Mouse (Mus musculus): ENCODE data around the gene Srm. TPM values are rescaled to one million over a fixed set of nuclear protein-coding genes. Genes with fewer than 3 reads are reported as not detected.

Srm gene
- 48.4 and 51.9 TPM in 2 replicates for polyA plus RNA-seq (2012; rRNA removed)

DNA sequence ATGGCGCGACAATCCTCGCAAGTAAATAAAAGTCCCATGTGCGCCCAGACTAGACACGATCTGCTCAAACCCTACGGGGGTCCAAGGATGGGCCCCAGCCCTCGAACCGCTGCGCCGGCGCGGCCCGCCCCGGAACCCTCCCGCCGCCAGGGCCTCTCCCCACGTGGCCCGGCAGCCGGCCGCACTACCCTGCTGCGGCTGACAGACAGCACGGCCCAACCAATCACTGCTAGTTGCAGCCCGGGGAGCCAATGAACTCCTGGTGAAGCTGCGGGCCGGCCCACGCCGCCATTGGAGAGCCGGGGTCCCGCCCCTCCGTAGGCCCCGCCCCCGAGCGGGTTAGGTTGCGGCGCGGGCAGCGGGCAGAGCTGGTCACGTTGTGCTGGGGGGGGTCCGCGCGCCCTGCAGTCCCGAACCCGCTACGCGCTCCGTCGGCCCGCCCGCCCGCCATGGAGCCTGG lies at the start of gene Srm:
Srm (plus strand) TSS at position 333 of the 460 bp plus-strand sequence.
- DNase-seq (ENCODE audit: low spot score), result peak; percentile 93

DNA sequence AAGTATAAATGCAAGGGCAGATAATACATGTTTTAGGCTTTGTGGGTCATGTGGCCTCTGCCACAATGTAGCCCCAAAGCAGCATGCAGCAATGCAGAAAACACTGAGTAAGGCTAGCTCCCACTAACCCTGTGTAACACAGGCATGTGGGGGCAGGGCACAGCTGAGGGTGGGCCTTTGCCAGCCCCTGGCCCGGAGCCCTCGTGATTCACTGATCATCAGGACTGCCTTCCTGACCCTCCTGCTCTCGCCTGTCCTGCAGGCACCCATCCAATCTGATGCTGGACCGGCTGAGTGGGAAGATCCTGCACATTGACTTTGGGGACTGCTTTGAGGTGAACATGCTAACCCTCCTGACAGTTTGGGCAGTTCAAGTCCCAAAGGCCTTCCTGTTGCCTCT lies 42.2 kb upstream of the Srm start:
- no peak for DNase-seq (ENCODE audit: low spot score)

DNA sequence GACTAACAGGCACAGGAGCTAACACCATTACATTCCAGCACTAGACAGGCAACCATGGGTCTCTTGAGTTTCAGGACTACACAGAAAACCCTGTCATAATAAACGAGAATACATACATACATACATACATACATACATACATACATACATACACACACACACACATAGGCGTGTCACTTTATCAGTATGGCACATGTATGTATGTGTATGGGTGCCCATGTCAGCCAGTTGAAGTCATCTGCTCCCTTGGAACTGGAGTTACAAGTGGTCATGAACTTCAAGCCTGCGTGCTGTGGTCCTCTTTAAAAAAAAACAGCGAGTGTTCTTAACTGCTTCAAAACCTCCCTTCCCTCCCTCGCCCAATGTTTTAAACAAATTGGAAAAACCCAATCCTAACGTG lies 33.5 kb upstream of the Srm start:
- DNase-seq (ENCODE audit: low spot score), result no peak

DNA sequence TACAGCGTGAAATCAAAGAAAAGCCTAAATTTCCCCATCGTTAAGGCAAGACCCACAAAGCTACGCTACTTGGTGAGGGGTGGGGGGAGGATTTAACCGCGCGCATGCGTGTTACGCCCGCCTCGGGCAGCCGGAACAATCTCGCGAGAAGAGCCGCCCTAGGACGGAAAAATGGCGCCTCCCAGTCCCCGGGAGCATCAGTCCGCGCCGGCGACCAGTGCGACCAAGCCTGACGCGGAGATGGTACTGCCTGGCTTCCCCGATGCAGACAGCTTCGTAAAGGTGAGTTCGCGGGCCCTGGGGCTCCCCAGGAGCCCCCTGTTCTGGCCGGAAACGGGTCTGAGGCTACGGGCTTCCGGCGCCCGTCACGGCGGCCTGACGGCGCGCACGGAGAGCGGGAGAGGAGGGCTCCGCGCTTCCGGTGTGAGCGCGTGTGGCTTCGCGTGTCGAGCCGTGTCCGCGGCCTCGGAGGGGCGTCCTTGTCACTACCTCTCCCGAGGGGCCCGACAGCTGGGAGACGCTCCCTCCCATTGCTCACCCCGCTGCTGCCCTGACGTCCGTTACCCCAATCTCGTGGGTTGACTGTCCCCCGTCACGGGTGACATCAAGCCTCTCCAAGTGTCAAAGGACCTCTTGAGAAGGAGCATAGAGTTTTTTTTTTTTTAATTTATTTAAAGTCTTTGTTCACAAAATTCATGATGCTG lies 32.9 kb upstream of the Srm start, which contains the start of gene Exosc10:
Exosc10 (plus strand) TSS at position 133 of the 704 bp plus-strand sequence.
- DNase-seq (ENCODE audit: low spot score), result peak; percentile 85

DNA sequence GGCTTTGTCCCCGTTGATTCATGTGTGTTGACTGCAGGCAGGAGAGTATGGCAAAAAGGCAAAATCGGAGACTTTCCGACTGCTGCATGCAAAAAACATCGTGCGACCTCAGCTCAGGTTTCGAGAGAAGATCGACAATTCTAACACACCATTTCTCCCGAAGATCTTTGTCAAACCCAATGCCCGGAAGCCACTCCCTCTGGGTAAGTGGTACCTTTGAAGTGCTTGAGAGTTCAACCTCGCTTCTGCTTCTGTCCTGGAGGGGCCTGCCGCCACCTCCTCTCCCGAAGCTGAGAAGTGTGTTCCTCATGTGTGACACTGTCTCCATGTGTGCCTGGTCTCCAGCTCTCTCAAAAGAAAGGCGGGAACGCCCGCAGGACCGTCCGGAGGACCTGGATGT lies 28.6 kb upstream of the Srm start:
- DNase-seq (ENCODE audit: low spot score), result no peak

DNA sequence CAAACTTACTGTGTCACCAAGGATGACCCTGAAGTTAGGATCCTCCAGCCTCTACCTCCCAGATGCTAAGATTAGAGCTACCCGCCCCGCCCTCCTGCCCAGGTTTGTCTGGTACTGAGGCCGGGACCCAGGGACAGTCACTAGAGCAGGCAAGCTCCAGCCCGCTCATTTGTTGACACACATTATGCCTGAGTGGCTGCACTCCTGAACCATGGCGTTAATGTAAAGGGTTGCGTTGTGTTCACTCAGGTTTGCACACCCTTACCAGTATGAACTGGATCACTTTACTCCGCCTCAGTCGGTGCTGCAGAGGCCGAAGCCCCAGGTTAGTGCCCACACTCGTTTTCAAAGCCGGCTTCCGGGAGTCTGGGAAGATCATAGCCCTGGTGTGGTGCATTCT lies 27.7 kb upstream of the Srm start:
- peak; percentile 34 for DNase-seq (ENCODE audit: low spot score)

DNA sequence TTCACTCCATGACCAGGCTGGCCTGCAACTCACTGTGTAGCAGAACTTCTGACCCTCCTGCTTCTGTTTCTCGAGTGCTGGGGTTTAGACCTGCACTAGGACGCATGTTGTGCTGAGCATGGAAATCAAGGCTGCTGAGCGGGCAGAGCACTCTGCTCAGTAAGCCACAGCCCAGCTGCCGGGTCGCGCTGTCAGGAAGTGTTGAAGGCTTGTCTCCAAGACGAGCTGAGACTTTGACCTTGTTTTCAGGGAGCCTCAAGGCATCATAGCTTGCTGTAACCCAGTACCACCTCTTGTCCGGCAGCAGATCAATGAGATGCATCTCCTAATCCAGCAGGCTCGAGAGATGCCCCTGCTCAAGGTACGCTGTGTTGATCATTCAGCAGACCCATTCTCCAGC lies 21.2 kb upstream of the Srm start:
- no peak for DNase-seq (ENCODE audit: low spot score)

DNA sequence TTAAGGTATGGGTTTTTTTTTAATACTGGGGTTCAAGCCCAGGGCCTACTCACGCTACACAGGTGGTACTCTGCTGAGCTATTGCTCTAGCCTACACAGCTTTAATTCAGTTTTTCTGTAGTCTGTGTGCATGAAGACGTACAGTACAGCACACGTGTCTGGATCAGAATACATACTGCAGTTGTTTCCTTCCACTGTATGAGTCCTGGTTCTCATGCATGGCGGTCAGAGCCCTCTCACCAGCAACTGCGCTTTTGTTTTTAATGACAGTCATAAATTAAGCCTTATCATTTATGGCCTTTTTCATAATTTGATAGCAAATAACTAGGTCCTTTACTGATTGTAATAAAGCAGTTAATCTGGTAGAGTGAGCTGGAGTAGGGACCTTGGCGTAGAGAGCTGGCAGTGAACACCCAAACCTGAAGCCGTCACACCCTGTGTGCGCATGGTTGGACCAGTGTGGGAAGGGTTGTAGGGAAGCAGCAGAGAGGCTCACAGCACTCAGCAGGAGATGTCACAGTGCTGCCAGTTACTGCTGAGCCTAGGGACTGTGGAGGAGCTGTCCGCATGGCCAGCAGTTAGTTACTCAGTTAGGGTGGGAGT lies 20.5 kb upstream of the Srm start:
- no peak for DNase-seq (ENCODE audit: low spot score)

DNA sequence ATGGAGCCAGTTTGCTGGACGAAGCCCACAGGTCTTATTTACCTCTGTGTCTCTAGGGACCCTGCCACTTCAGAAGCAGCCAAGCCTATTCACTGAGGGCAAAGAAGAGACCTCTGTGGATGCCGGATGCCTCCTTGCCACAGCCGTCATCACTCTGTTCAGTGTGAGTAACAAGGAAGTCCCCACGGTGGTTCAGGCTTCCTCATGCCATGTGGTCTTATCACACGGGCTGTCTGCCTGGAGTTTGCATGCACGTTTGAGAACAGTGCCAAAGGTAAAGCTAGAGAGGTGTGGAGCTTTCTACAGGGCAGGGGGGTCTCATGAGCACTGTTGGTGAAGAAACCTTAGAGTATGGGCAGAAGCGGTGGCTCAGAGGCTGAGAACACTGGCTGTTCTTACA lies 18.1 kb upstream of the Srm start:
- no peak for DNase-seq (ENCODE audit: low spot score)

DNA sequence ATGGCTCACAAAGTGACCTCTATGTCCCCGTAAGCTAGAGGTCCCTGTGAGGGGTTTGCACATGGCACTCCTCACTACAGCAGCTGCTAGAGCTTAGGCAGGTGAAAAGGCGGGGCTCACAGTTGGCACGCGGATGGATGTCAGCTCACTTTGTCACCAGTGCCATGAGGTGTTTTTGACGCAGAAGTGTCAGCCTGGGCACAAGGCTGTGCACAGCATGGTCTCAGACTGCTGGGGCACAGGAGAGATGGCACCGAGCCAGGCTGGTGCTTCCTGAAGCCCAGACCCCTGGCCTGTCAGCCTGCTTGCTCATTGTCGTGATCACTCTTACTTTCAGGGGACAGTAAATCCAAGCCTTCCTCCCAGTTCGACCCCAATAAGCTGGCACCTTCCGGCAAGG lies 10.5 kb upstream of the Srm start:
- DNase-seq (ENCODE audit: low spot score), result no peak

DNA sequence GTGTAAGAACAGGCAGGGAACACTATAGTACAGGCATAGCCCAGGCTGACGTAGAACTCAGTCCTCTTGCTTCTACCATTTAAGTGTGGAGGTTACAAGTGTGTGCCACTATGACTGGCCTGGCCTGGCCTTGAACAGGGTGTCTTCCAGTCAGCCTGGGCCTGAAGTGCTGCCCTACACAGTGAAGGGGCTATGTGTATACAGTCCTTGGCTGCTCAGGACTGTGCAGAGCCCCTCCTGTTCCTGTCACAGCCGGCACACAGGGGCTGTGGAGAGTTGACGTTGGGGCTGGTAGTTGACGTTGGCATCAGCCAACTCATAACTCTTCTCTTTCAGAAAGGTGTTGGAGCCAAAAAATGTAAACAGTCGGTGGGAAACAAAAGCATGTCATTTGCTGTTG lies 9.9 kb upstream of the Srm start:
- no peak for DNase-seq (ENCODE audit: low spot score)

DNA sequence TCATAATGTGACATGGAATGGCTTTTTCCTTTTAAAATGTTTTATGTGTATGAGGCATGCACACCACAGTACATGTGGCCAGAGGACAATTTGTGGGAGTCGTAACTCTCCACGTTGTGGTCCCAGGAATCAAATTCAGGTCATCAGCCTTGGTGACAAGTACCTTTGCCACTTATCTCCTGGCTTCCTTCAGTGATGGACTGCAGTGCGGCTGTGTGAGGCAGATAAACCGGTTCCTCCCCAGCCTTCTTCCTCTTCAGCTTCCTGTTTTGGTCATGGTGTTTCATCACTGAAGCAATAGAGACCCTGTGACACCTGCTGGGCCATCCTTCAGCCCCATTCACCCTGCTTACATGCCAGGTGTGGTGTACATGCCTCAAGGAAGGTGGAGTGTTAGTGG lies 8.0 kb upstream of the Srm start:
- DNase-seq (ENCODE audit: low spot score), result no peak

DNA sequence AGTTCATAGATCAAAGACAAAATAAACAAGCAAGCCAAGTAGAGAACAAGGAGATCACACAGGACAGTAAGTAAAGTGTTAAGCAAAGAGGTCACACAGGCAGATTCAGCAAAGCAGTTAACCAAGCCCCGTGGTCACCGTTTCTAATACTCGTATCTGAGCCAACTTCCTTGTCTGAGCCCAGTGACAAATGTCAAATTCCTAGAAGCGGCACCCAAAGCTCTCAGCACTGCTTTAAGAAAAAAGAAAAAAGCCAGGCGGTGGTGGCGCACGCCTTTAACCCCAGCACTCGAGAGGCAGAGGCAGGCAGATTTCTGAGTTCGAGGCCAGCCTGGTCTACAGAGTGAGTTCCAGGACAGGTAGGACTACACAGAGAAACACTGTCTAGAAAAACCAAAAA lies 4.7 kb upstream of the Srm start:
- DNase-seq (ENCODE audit: low spot score), result no peak

DNA sequence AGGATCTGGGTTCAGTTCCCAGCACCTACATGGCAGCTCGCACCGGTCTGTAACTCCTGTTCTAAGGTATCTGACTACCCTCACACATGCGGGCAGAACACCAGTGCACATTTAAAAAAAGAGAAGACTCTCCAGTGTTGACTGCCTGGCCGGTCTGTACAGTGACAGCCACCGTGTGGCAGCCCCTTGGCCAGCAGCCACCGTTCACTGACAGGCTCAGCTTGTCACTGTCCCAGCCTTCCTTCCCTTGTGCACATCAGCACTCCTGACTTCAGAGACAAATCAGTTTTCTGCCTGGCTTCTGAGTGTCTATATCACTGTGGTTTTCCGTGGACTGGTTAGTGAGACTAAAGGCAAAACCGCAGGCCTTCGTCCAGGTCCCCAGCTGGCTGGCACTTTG lies 2.5 kb upstream of the Srm start:
- no peak for DNase-seq (ENCODE audit: low spot score)

DNA sequence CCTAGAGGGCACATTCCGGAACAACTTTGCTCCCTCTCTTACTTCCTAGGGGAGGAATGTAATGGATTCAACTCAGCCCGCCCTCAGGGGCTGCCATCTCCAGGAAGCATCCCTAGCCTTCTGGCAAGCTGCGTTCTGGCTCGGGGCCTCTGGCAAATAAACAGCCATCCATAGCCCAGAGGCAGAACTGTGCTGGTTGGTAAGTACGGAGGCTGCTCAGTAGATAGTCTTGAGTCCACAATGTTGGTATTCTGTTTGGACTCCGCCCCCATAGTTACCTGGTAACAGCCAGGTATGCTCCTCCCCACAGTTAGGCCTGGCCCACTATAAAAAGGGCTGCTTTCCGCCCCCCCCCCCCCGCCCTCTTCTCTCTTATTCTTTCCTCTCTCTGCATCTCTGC lies 1.7 kb upstream of the Srm start:
- DNase-seq (ENCODE audit: low spot score), result no peak

DNA sequence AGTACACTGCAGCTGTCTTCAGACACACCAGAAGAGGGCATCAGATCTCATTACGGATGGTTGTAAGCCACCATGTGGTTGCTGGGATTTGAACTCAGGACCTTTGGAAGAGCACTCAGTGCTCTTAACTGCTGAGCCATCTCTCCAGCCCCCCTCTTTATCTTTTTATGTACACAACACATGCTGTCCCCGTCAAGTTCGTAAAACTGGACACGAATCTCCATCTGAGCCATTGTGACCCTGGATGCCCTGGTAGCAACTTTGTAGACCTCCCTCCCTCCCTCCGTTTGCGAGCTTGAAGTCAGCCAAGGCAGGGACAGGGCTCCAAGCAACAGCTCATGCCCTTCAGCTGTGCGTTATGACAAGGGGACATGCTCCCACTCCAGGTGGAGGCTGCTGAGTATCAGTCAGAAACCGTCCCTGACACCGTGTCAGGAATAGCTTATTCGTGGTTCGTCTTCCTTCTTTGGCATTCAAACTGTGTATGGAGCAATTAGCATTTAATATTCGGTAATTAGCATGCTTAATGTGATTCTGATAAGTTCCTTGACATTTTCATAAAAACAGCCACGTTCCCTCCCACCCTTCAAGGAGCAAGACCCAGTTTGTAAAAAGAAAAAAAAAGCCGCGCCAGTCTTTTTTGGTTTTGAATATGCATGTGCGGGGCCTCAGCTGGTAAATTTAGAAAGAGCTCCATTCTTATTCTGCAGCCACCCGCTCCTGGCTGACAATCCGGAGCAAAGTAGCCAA lies 707 bp upstream of the Srm start:
- no peak for DNase-seq (ENCODE audit: low spot score)

DNA sequence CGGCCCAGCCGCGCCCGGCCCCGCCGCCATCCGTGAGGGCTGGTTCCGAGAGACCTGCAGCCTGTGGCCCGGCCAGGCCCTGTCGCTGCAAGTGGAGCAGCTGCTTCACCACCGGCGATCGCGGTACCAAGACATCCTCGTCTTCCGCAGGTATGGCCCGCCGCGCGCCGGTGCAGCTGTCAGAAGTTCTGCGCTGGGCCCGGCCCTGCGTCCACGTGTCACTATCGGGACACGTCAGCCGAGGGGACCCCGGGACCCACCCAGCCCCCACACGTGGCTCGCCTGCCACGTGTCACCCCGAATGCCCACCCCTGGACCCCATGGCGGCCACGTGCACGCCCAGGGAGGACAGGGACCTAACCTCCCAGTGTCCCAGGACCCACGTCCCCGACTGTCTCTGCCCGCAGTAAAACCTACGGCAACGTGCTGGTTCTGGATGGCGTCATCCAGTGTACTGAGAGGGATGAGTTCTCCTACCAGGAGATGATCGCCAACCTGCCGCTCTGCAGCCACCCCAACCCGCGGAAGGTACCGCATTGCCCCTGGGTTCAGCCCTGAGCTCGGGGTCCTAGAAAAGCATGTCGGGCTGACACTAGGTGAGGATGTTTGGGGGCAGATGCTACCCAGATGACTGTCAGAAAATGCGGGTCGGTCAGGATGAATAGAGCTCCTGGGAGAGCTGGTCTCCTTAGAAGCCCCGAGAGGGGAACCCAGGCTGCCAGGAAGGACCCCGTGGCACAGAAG lies 506 bp downstream of the Srm start:
- no peak for DNase-seq (ENCODE audit: low spot score)

DNA sequence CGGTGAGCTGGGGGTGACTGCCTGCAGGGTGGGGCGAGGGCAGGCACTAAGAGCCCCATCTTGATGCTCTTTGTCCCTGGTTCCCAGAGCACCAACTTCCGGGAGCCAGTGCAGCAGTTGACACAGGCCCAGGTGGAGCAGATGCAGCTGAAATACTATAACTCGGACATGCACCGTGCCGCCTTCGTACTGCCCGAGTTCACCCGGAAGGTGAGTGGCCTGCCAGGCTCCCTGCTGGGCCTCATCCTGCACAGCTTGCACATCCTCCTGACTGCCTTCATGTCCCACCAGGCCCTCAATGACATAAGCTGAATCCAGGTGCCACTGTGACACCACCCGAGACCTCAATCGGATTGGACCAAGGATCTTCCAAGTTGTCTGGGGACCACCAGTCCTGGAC lies 2.7 kb downstream of the Srm start:
- DNase-seq (ENCODE audit: low spot score), result no peak

DNA sequence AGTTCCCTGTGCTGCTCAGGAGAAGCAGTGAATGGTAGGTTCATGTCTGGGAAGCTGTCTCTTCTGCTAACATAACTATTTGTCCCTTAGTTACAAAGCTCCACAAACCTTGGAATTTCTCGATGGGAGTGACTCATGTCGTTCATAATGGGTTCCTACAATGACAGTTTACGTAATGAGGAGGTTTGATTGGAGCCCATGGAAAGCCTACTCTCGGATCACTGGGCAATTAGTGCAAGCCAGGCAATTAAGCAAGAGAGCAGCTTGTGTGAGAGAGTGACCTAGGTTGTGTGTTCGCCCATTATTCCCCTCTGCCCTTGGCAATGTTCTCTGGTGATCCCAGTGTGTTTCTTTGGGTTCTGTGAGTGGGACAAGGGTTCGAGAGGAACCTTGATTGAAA lies 4.6 kb downstream of the Srm start:
- DNase-seq (ENCODE audit: low spot score), result no peak

DNA sequence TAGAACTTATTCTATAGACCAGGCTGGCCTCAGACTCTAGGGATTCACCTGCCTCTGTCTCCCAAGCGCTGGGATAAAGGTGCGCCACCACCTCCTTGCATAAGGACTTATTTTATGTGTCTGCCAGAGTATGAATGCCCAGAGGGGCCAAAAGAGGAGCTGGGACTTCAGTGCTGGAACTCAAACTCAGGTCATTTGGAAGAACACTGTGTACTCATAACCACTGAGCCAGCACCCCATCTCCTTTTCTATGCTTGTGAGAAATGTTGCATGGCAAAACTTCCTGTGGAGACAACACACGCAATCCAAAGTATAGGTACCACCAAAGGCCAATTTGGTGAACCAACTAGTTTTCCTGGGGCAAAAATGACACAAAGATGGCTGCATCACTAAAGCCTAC lies 5.4 kb downstream of the Srm start:
- no peak for DNase-seq (ENCODE audit: low spot score)

DNA sequence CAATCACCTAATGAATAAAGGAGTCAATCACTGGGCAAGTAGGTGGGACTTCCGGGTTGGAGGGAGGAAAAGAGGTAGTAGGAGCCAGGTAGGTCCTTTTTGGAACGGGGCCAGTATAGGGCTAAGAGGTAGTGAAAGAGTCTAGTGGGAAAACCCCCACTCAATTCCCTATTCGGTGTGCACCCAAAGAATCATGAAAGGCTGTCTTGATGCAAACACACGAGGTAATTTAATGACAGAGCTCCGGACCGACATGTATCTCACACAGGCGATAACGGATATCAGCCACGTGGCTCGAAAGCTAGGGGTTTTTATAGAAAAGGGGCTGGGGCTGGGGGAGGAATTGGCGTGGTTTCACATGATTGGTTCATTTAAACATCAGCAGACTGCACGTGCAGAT lies 7.5 kb downstream of the Srm start:
- no peak for DNase-seq (ENCODE audit: low spot score)

DNA sequence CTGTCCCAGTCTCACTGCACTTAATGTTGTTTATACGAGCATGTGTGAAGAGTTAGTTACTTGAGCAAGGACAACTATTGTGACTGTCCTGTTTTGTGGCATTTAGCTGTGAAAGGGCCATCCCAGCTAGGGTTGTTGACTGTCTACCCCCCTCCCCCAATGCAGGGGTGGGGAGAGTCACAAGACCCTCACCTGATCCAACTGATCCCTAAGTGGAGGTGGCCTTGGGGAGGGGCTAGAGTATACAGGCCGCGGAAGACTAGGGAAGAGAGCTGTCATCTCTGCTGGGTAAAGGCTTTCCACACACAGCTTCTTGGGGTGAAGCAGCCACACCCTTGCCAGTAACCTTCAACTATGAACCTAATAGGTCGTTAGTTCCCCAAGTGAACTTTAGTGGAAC lies 9.0 kb downstream of the Srm start:
- no peak for DNase-seq (ENCODE audit: low spot score)

Measured in urinary bladder, adult 2 months (tissue).